Mouse (Mus musculus) kidney, embryonic 15.5 days (tissue): ENCODE data around the gene Scd1. TPM values are rescaled to one million over a fixed set of nuclear protein-coding genes. Genes with fewer than 3 reads are reported as not detected.

Experiments used
- ATAC-seq: fragments of 200-750 bp; cut with Nextera tagmentation; replicated peaks from 2 replicates; pipeline ENCODE4 v1.8.0; 2017; ENCODE audit warnings: moderate TSS enrichment; ENCODE audit not compliant: low FRiP score
- H3K27ac ChIP-seq: fragments of 300-500 bp; sonication (generic); 2 replicates; pipeline ENCODE4 v1.5.1; 2015; ENCODE audit warnings: mild to moderate bottlenecking, inconsistent platforms
- H3K27me3 ChIP-seq: fragments of 300-500 bp; sonication (generic); 2 replicates; pipeline ENCODE4 v1.6.1; 2015; ENCODE audit warnings: inconsistent platforms
- H3K36me3 ChIP-seq: fragments of 300-500 bp; sonication (generic); 2 replicates; pipeline ENCODE4 v1.6.1; 2015; ENCODE audit warnings: inconsistent platforms
- H3K4me1 ChIP-seq: fragments of 300-500 bp; sonication (generic); 2 replicates; pipeline ENCODE4 v1.6.1; 2015; ENCODE audit warnings: inconsistent platforms
- H3K4me2 ChIP-seq: fragments of 300-500 bp; sonication (generic); 2 replicates; pipeline ENCODE4 v1.6.1; 2015; ENCODE audit warnings: moderate library complexity, mild to moderate bottlenecking, inconsistent platforms
- H3K4me3 ChIP-seq: fragments of 300-500 bp; sonication (generic); replicated peaks from 2 replicates; pipeline ENCODE4 v1.5.1; 2015; ENCODE audit warnings: mild to moderate bottlenecking, inconsistent platforms
- H3K9ac ChIP-seq: fragments of 300-500 bp; sonication (generic); 2 replicates; pipeline ENCODE4 v1.6.1; 2015; ENCODE audit warnings: mild to moderate bottlenecking, inconsistent platforms
- H3K9me3 ChIP-seq: fragments of 300-500 bp; sonication (generic); replicated peaks from 2 replicates; pipeline ENCODE4 v1.6.1; 2016; ENCODE audit warnings: inconsistent platforms
- WGBS: fragments of 180-500 bp; shearing (Covaris S2); methylation state at CpG from one replicate; pipeline ENCODE4 v1.1.7; 2015; ENCODE audit warnings: mixed read lengths; 5-methylcytosine and 5-hydroxymethylcytosine counted together
- polyA plus RNA-seq: library from polyadenylated mRNA; unstranded; fragments of >200 nt; fragmentation: Nextera tagmentation; extraction: Ambion mirVana; gene quantifications from 2 replicates; pipeline ENCODE4 v1.2.1, GENCODE M21; 2015

Gene Scd1
- polyA plus RNA-seq, 1 experiment from 2014 or later: 5.2 TPM

DNA sequence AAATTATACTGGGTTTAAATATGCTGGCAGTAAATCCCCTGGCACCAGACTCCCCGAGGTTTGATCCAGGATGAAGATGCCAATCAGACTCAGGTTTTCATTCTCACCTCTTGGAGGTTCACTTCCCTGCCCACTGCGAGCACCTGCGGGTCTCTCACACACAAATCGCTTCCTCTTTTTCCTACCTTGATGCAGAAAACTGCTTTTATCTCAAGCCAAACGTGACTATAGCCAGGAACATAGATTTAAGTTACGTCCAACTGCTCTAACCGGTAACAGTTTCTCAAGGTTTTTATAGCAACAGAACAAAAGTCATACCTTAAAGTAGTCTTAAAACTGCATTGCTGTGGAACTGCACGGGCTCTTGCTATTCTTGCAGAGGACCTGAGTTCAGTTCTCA lies 58.0 kb downstream of the Scd1 start:
- Histone ChIP-seq H3K27me3 (no peaks in the 10 kb centered on the region), H3K27ac (no peak overlapping the region), H3K4me2 (no peak overlapping the region), H3K4me3 (no peak overlapping the region), H3K4me1 (no peaks in the 10 kb centered on the region), H3K36me3 (no peaks in the 10 kb centered on the region), H3K9me3 (no peaks in the 10 kb centered on the region), H3K9ac (no peak overlapping the region)
- 86% methylated on average over 8 of the region's 8 CpGs for WGBS
- ATAC-seq: no peak

Other genes with a start within 250 kb of the Scd1 start
- 0.05 and 0.09 TPM in 2 replicates for gene Pkd2l1, start 215.4 kb downstream of the Scd1 start, polyA plus RNA-seq
- gene Scd3, start 204.6 kb downstream of the Scd1 start, polyA plus RNA-seq: 0.45 and 0.66 TPM in 2 replicates
- gene Scd2, start 114.2 kb downstream of the Scd1 start, polyA plus RNA-seq: 185 and 195 TPM in 2 replicates
- gene Scd4, start 74.8 kb downstream of the Scd1 start, polyA plus RNA-seq: 0.09 and 0.10 TPM in 2 replicates
- gene Wnt8b, start 85.6 kb upstream of the Scd1 start, polyA plus RNA-seq: 2.6 and 3.4 TPM in 2 replicates
- gene Sec31b, start 138.0 kb upstream of the Scd1 start, polyA plus RNA-seq: 1.1 and 1.3 TPM in 2 replicates
- not detected in 2 replicates for gene Gm20538, start 145.0 kb upstream of the Scd1 start, polyA plus RNA-seq
- gene Ndufb8, start 147.6 kb upstream of the Scd1 start, polyA plus RNA-seq: 599 and 609 TPM in 2 replicates
- 32.4 and 32.5 TPM in 2 replicates for gene Hif1an, start 155.0 kb upstream of the Scd1 start, polyA plus RNA-seq